Mouse (Mus musculus) embryonic facial prominence, embryonic 14.5 days (tissue): ENCODE data around the gene Smagp. TPM values are rescaled to one million over a fixed set of nuclear protein-coding genes. Genes with fewer than 3 reads are reported as not detected.

ENCODE experiments used
- ATAC-seq: fragments of 200-750 bp; cut with Nextera tagmentation; 2 replicates; pipeline ENCODE4 v1.8.0; 2017; ENCODE audit warnings: low read depth, moderate number of reproducible peaks, moderate TSS enrichment
- DNase-seq: peaks from one replicate; pipeline ENCODE4 v3.0.0-alpha.2; 2015; ENCODE audit warnings: low spot score
- H3K27ac ChIP-seq: fragments of 300-500 bp; sonication (generic); replicated peaks from 2 replicates; pipeline ENCODE4 v1.5.1; 2014; ENCODE audit warnings: low read depth, mild to moderate bottlenecking, low read length, moderate library complexity
- H3K27me3 ChIP-seq: fragments of 300-500 bp; sonication (generic); replicated peaks from 2 replicates; pipeline ENCODE4 v1.6.1; 2014; ENCODE audit warnings: low read length; ENCODE audit not compliant: control insufficient read depth, insufficient read depth
- H3K36me3 ChIP-seq: fragments of 300-500 bp; sonication (generic); 2 replicates; pipeline ENCODE4 v1.6.1; 2014; ENCODE audit warnings: low read length, mixed read lengths; ENCODE audit not compliant: control insufficient read depth, insufficient read depth
- H3K4me1 ChIP-seq: fragments of 300-500 bp; sonication (generic); 2 replicates; pipeline ENCODE4 v1.6.1; 2014; ENCODE audit warnings: antibody characterized with exemption, low read length; ENCODE audit not compliant: control insufficient read depth, insufficient read depth
- H3K4me2 ChIP-seq: fragments of 300-500 bp; sonication (generic); 2 replicates; pipeline ENCODE4 v1.6.1; 2014; ENCODE audit warnings: low read depth, mild to moderate bottlenecking, low read length, moderate library complexity, mixed read lengths
- H3K4me3 ChIP-seq: fragments of 300-500 bp; sonication (generic); 2 replicates; pipeline ENCODE4 v1.5.1; 2014; ENCODE audit warnings: low read depth, mild to moderate bottlenecking, low read length
- H3K9ac ChIP-seq: fragments of 300-500 bp; sonication (generic); 2 replicates; pipeline ENCODE4 v1.6.1; 2014; ENCODE audit warnings: low read depth, mild to moderate bottlenecking, low read length, moderate library complexity, mixed read lengths
- H3K9me3 ChIP-seq: fragments of 300-500 bp; sonication (generic); 2 replicates; pipeline ENCODE4 v1.6.1; 2016; ENCODE audit warnings: low read length; ENCODE audit not compliant: control insufficient read depth
- WGBS: fragments of 180-500 bp; shearing (Covaris S2); extraction: QIAGEN DNeasy Blood & Tissue Kit; methylation state at CpG from one replicate; pipeline ENCODE4 v1.1.7; 2014; 5-methylcytosine and 5-hydroxymethylcytosine counted together
- polyA plus RNA-seq: library from polyadenylated mRNA; unstranded; fragments of >200 nt; fragmentation: Nextera tagmentation; extraction: Ambion mirVana; gene quantifications from 2 replicates; pipeline ENCODE4 v1.2.1, GENCODE M21; 2014

Gene Smagp
- polyA plus RNA-seq, 1 experiment from 2014 or later, result 17.2 TPM

GRCm38 (mm10) chr15:100585931-100586330, 50.8 kb downstream of the Smagp start:
- H3K9me3 ChIP-seq, result no peaks in the 10 kb centered on the region
- WGBS, result 88% methylated on average over 12 of the region's 16 CpGs
- no peaks in the 10 kb centered on the region for H3K4me1 ChIP-seq
- ATAC-seq (no peak), DNase-seq (no peak)
- no peak overlapping the region for H3K27ac ChIP-seq
- no peaks in the 10 kb centered on the region for H3K27me3 ChIP-seq
- H3K4me3 ChIP-seq, result no peak overlapping the region
- no peak overlapping the region for H3K4me2 ChIP-seq
- peaks cover 43% of the 10 kb centered on the region for H3K36me3 ChIP-seq
- no peak overlapping the region for H3K9ac ChIP-seq

GRCm38 (mm10) chr15:100580108-100580507, 56.6 kb downstream of the Smagp start:
- no peak overlapping the region for H3K4me2 ChIP-seq
- DNase-seq (no peak), ATAC-seq (no peak)
- no peaks in the 10 kb centered on the region for H3K4me1 ChIP-seq
- no peaks in the 10 kb centered on the region for H3K27me3 ChIP-seq
- H3K9ac ChIP-seq, result no peak overlapping the region
- H3K4me3 ChIP-seq, result no peak overlapping the region
- no peaks in the 10 kb centered on the region for H3K9me3 ChIP-seq
- no peak overlapping the region for H3K27ac ChIP-seq
- peaks cover 26% of the 10 kb centered on the region; the same call in 1 of the 2 replicates for H3K36me3 ChIP-seq
- WGBS, result 90% methylated on average over 10 of the region's 10 CpGs

GRCm38 (mm10) chr15:100577972-100578371, 58.8 kb downstream of the Smagp start:
- H3K9ac ChIP-seq, result no peak overlapping the region
- DNase-seq (peak; percentile 37), ATAC-seq (no peak)
- H3K36me3 ChIP-seq, result peaks cover 23% of the 10 kb centered on the region; the same call in 1 of the 2 replicates
- WGBS, result 70% methylated on average over 15 of the region's 16 CpGs
- H3K4me3 ChIP-seq, result no peak overlapping the region
- H3K27me3 ChIP-seq, result no peaks in the 10 kb centered on the region
- H3K27ac ChIP-seq, result no peak overlapping the region
- no peak overlapping the region for H3K4me2 ChIP-seq
- peaks cover 9% of the 10 kb centered on the region for H3K4me1 ChIP-seq
- H3K9me3 ChIP-seq, result no peaks in the 10 kb centered on the region

GRCm38 (mm10) chr15:100576810-100577209, 59.9 kb downstream of the Smagp start:
- Histone ChIP-seq H3K4me3 (no peak overlapping the region), H3K27ac (no peak overlapping the region), H3K36me3 (peaks cover 17% of the 10 kb centered on the region; the same call in 1 of the 2 replicates), H3K4me1 (peaks cover 9% of the 10 kb centered on the region), H3K9ac (no peak overlapping the region), H3K27me3 (no peaks in the 10 kb centered on the region), H3K4me2 (no peak overlapping the region), H3K9me3 (no peaks in the 10 kb centered on the region)
- DNase-seq (no peak), ATAC-seq (no peak)
- 83% methylated on average over 6 of the region's 6 CpGs for WGBS

GRCm38 (mm10) chr15:100576392-100576791, 60.3 kb downstream of the Smagp start:
- Histone ChIP-seq H3K9me3 (no peaks in the 10 kb centered on the region), H3K36me3 (peaks cover 17% of the 10 kb centered on the region; the same call in 1 of the 2 replicates), H3K27ac (no peak overlapping the region), H3K9ac (no peak overlapping the region), H3K4me3 (no peak overlapping the region), H3K4me2 (no peak overlapping the region), H3K4me1 (peaks cover 9% of the 10 kb centered on the region), H3K27me3 (no peaks in the 10 kb centered on the region)
- 84% methylated on average over 6 of the region's 6 CpGs for WGBS
- ATAC-seq (no peak), DNase-seq (no peak)

GRCm38 (mm10) chr15:100575366-100575765, 61.4 kb downstream of the Smagp start:
- Histone ChIP-seq H3K27me3 (no peaks in the 10 kb centered on the region), H3K36me3 (peaks cover 9% of the 10 kb centered on the region; the same call in 1 of the 2 replicates), H3K9ac (no peak overlapping the region), H3K27ac (no peak overlapping the region), H3K4me2 (no peak overlapping the region), H3K9me3 (no peaks in the 10 kb centered on the region), H3K4me3 (no peak overlapping the region), H3K4me1 (peaks cover 9% of the 10 kb centered on the region)
- no peak for ATAC-seq
- WGBS, result 86% methylated on average over 12 of the region's 12 CpGs
- DNase-seq, result no peak

GRCm38 (mm10) chr15:100574378-100574777, 62.4 kb downstream of the Smagp start:
- Histone ChIP-seq H3K27me3 (no peaks in the 10 kb centered on the region), H3K36me3 (0 out of 2 replicates have a peak, but pooled peaks cover 7% of the 10 kb centered on the region), H3K9me3 (no peaks in the 10 kb centered on the region), H3K9ac (no peak overlapping the region), H3K4me1 (peaks cover 9% of the 10 kb centered on the region), H3K4me3 (no peak overlapping the region), H3K27ac (peak overlapping the region; percentile 44), H3K4me2 (peak overlapping the region; percentile 2; the same call in 1 of the 2 replicates)
- DNase-seq (no peak), ATAC-seq (no peak)
- 67% methylated on average over 2 of the region's 2 CpGs for WGBS

- no peaks in the 10 kb centered on the region for H3K27me3 ChIP-seq
- no peak overlapping the region for H3K9ac ChIP-seq
- peak overlapping the region; percentile 2; the same call in 1 of the 2 replicates for H3K4me2 ChIP-seq
- H3K4me3 ChIP-seq, result no peak overlapping the region
- H3K36me3 ChIP-seq, result 0 out of 2 replicates have a peak, but pooled peaks cover 7% of the 10 kb centered on the region
- peak; percentile 68 for ATAC-seq
- peaks cover 9% of the 10 kb centered on the region for H3K4me1 ChIP-seq
- H3K27ac ChIP-seq, result peak overlapping the region; percentile 63
- DNase-seq, result peak; percentile 83
- H3K9me3 ChIP-seq, result no peaks in the 10 kb centered on the region
- 33% methylated on average over 6 of the region's 6 CpGs for WGBS
Measured at GRCm38 (mm10) chr15:100573946-100574345, 62.8 kb downstream of the Smagp start.
